Mouse (Mus musculus): Measurements from ENCODE around the gene Cdh4.

GRCm38 (mm10) chr2:179774440-179775110, 332.3 kb downstream of the Cdh4 start:
- no peak for TF ChIP-seq GATA1 (IDR thresholded peaks at IDR 0.05; ENCODE audit: borderline replicate concordance, low read length)
- TF ChIP-seq FLI1 (IDR thresholded peaks at IDR 0.05; ENCODE audit: low read length) = no peak
